Mouse (Mus musculus) cerebellum, adult 11-12 months (tissue): Measurements from ENCODE around the gene Megf11.
"Not testable (repeated sequence)": the region's sequence is repeated elsewhere in the genome, so short reads cannot be mapped to it uniquely, and the experiment has no call there.

Experiments used
- DNase-seq: peaks from one replicate; pipeline ENCODE4 v3.0.0; 2022

Megf11 gene

DNA sequence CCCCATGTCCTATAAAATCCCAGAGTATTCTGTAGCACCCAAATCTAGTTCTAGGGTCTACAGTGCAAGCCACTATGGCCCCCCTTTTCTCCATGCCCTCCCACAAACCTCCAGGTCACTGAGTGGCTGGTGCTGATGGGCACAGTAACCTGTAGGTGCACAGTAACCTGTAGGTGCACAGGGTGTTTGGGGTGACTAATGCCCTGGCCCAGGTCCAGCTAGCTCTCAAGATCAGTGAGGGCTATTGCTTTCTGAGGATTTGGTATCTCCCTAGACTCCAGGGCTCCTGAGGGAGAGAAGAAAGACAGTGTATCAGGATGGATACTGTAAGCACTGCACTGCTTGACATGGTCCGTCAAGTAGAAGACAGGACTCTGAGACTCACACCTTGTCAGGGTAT is 85.4 kb downstream of the Megf11 start:
- no peak for DNase-seq

GRCm38 (mm10) chr9:64471336-64471735 is 85.9 kb downstream of the Megf11 start:
- no peak for DNase-seq

- DNase-seq, result no peak
Observed at GRCm38 (mm10) chr9:64472165-64472564, 86.7 kb downstream of the Megf11 start.

- DNase-seq, result no peak
Observed at GRCm38 (mm10) chr9:64472743-64473142, 87.3 kb downstream of the Megf11 start.

DNA sequence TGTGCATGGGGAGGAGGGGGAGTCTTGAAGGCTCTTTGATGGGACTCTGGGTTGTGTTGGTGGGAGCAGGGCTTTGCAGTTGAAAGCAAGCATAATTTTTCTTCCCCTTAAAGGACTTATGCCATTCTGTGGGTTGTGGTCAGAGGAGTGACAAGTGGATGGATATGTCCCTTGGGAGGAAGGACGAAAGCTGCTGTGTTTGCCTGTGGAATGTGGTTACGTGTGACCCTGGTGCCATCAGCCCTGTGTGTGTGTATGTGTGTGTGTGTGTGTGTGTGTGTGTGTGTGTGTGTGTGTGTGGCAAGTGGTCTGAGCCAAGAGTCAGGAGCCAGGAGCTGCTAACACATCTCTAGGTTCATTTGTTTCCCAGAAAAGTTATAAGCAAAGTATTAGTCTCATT is 87.7 kb downstream of the Megf11 start:
- DNase-seq, result no peak

DNA sequence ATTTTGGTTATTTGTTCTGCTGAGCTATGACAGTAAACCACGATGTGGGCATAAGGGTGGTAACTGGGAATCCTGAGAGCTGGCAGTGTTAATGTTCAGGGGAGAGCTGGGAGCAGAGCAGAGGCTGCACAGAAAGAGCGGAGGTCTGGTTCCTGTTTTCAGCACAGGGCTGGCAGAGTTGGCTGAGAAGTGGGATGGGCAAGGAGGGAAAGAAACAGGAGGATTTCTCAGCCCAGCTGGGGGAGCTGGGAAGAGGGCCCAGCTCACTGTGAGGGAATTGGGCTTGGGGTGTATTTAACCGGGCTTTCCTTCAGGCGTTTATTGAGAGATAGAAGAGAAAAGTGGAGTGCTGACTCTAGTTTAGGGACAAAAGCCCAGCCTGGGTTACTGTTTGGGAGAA is 88.3 kb downstream of the Megf11 start:
- no peak for DNase-seq

DNA sequence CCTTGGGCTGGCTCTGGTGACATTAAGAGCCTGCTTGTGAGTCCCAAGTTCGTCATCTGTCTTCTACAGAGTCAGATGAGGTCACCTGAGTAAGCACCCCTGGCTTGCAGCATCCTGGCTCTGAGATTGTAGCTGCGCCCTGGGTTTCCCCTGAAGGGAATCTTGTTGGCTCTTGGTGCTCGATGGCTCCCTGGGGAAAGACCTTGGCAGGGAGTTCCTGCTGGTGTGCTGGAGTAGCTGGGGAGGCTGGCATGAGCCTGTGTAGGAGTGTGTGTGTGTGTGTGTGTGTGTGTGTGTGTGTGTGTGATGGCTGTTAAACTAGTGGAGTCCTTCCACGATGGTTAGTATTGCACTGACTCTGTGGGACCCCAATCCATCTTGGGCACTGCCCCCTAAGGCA is 88.7 kb downstream of the Megf11 start:
- DNase-seq, result no peak

DNA sequence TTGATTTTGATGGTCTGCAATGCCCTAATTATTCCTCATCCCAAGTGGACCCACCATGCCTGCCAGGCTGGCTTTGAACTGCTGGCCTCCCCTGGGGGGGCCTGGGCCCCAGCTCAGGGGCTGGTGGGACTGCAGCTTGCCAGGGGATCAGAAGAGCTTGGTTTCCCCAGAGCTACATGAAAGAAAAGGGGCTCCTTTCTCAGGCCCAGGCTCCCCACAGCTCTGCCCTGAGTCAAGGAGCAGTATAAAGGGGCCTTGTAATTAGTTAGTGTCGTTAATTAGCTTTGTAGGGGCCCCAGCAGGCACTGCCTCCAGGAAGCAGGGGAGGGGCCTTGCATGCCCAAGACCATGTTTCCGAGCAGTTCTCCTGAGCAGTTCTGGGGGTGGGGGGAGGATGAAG is 90.5 kb downstream of the Megf11 start:
- no peak for DNase-seq

GRCm38 (mm10) chr9:64477397-64477796 is 92.0 kb downstream of the Megf11 start:
- not testable (repeated sequence) for DNase-seq

- peak; percentile 84 for DNase-seq
Observed at GRCm38 (mm10) chr9:64482126-64482525, 96.7 kb downstream of the Megf11 start.

- DNase-seq, result peak; percentile 90
Observed at GRCm38 (mm10) chr9:64487377-64487776, 102.0 kb downstream of the Megf11 start.

- no peak for DNase-seq
Observed at GRCm38 (mm10) chr9:64494647-64495046, 109.2 kb downstream of the Megf11 start.

GRCm38 (mm10) chr9:64498929-64499328 is 113.5 kb downstream of the Megf11 start:
- DNase-seq, result no peak

- no peak for DNase-seq
Observed at GRCm38 (mm10) chr9:64501211-64501610, 115.8 kb downstream of the Megf11 start.

DNA sequence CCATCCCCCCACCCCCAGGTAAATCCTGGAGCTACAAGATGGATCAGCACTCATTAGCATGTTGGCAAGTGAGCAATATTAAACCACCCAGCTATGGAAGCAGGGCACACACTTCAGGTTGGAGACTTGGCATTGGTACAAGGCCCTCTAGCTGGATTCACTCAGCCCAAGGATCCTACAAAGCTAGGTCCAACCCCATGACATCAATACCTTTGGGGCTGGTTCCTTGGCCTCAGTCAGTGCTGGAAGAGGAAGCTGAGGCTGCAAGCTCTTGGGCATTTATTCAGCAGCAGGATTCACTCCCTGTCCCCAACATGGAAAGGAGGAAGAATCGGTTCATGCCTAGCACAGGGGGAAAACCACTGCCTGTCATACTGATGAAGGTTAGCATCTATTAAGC is 118.6 kb downstream of the Megf11 start:
- DNase-seq, result no peak

DNA sequence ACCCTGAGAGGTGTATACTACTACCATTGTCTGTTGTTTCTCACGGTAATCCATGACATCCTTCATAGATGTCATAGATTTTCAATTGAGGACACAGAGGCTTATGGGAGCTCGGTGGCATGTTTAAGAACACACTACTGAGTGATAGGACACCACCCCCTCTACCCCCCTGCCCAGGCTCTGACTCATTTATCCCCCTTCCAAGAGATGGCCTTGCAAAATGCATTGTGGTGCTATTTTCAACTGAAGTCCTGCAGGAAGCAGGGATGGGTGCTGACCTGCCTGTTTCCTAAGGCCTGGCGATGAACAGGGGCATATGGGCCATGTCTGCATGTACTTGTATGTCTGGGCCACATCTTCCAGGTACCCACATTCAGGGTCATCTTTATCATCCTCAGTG is 119.0 kb downstream of the Megf11 start:
- DNase-seq, result no peak

GRCm38 (mm10) chr9:64504921-64505320 is 119.5 kb downstream of the Megf11 start:
- DNase-seq, result peak; percentile 88

DNA sequence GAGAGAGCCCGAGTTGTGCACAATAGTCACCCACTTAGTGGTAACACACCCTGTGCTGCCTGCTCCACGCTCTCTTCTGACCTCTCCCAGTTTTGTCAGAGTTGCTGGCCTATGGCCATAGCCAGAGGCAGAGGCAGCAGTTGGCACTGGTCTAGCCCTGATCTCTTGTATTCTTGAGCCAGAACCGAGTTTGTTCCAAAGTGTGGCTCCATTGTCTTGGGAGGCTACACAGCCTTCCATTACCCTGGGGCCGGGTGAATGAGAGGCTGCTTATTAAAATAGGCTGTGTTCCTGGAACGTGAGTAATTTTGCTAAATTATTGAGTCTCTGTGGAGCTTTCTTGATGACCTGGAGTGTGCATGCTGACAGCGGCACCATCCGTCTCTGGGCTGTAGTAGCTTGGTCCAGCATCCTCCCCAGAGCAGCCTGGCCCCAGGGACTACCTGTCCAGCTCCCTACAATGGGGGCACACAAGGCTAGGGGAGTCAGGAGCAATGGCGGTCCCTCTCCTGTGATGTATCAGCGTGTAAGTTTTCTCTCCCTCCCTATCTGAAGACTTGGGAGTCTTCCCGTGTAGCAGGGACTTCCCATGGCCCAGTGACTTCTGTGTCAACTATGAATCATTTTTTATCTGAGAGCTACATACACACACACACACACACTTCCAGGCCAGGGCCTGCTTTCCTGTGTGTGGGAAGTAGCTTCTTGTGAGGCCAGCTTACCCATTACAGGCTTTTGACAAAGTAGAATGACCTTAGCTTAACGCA is 121.2 kb downstream of the Megf11 start:
- DNase-seq, result no peak

GRCm38 (mm10) chr9:64507207-64507517 is 121.7 kb downstream of the Megf11 start:
- DNase-seq, result no peak

GRCm38 (mm10) chr9:64507995-64508394 is 122.6 kb downstream of the Megf11 start:
- DNase-seq, result peak; percentile 52

DNA sequence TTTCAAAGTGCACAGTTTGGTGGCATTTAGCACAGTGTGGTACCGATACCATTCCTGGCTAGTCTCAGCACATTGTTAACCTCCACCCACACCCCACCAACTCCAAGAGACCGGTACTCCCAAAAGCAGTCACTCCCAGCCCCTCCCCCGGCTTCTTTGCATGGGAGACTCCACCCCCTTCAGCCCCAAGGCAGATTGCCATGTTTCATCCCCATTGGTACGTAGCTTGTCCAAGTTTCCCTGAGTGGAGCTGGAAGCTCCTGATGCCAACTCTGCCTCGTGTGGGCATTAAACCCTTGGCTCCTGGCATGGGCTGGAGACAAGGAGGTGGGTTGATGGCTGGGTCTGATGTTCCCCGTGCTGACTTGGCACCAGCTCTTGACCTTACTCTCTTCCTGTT is 129.4 kb downstream of the Megf11 start:
- no peak for DNase-seq

GRCm38 (mm10) chr9:64519921-64520746 is 134.7 kb downstream of the Megf11 start:
- no peak for DNase-seq

DNA sequence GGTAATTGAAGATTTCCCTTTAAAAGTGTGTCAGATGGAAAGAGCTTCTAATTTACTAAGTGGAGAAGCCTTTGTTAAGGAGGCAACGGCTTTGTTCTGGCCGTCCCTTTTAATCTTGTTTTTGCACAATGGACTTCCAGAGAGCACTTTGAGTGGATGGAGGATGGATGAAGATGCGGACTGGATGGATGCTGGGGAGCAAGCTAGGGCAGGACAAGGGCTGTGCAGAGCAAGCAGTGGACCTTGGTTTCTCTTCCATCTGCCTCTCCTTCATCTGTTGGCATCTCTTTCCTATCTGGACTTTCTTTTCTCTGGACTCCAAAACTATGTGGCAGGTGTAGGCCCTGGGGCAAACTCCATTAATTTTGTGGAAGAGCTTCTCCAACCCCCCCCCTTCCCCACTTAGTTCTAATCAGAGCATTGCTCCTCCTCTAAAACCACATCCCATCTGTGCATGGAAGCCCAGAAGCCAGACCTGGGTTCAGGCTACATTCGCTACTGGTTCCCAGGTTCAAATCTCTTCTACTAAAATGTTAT is 135.4 kb downstream of the Megf11 start:
- DNase-seq, result no peak
